Mouse (Mus musculus) erythroblast, embryonic 14.5 days (primary cell): ENCODE measurements around the gene Ap2a2. TPM values are rescaled to one million over a fixed set of nuclear protein-coding genes. Genes with fewer than 3 reads are reported as not detected.

Source experiments
- H3K27me3 ChIP-seq: 2 replicates; pipeline ENCODE4 v1.6.1; 2012; ENCODE audit warnings: inconsistent platforms; ENCODE audit not compliant: control insufficient read depth
- H3K36me3 ChIP-seq: 2 replicates; pipeline ENCODE4 v1.6.1; 2012; ENCODE audit warnings: mild to moderate bottlenecking, inconsistent platforms; ENCODE audit not compliant: control insufficient read depth
- H3K4me1 ChIP-seq: 2 replicates; pipeline ENCODE4 v1.6.1; 2012; ENCODE audit warnings: inconsistent platforms; ENCODE audit not compliant: control insufficient read depth
- H3K4me3 ChIP-seq: replicated peaks from 2 replicates; pipeline ENCODE3; 2012; ENCODE audit warnings: moderate library complexity, mild to moderate bottlenecking, inconsistent platforms
- H3K9me3 ChIP-seq: 2 replicates; pipeline ENCODE4 v1.6.1; 2012; ENCODE audit warnings: low read length, inconsistent platforms, mixed read lengths; ENCODE audit not compliant: control insufficient read depth
- GATA1 ChIP-seq: IDR thresholded peaks from 2 replicates; pipeline ENCODE4 v1.6.1; 2012; ENCODE audit warnings: low read length, inconsistent platforms, mixed read lengths
- TAL1 ChIP-seq: IDR thresholded peaks from 3 replicates; pipeline ENCODE4 v1.6.1; 2012; ENCODE audit warnings: low read length, inconsistent platforms, mixed read lengths
- polyA plus RNA-seq: library from polyadenylated mRNA; stranded (reverse); fragments of >175 nt; gene quantifications from 2 replicates; pipeline ENCODE4 v1.2.3, GENCODE M21; 2012

Ap2a2 gene
- polyA plus RNA-seq, 1 experiment, result 8.6 TPM

DNA sequence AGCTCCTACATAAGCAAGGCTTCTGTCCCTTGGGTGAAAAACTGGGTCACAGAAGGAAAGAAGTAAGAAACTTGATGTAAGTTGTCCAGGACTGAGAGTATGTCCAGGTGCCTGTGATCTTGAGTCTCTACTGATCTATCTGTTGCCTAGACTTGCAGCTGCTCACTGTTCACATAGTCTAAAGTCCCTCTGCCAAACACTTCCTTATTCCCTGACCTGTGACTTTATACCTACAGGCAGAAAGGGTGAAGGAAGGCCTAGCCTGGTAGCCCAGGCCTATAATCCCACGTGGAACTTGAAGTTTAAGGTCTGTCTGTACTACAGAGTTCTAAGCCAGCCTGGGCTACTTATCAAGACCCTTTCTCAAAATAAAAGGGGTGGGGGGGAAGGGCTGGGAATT, 26.4 kb upstream of the Ap2a2 start:
- Histone ChIP-seq H3K4me1 (peaks cover 39% of the 10 kb centered on the region), H3K9me3 (no peaks in the 10 kb centered on the region), H3K27me3 (no peaks in the 10 kb centered on the region), H3K36me3 (peaks cover 39% of the 10 kb centered on the region), H3K4me3 (no peak overlapping the region)
- no peak for TF ChIP-seq GATA1
- TF ChIP-seq TAL1, result no peak

DNA sequence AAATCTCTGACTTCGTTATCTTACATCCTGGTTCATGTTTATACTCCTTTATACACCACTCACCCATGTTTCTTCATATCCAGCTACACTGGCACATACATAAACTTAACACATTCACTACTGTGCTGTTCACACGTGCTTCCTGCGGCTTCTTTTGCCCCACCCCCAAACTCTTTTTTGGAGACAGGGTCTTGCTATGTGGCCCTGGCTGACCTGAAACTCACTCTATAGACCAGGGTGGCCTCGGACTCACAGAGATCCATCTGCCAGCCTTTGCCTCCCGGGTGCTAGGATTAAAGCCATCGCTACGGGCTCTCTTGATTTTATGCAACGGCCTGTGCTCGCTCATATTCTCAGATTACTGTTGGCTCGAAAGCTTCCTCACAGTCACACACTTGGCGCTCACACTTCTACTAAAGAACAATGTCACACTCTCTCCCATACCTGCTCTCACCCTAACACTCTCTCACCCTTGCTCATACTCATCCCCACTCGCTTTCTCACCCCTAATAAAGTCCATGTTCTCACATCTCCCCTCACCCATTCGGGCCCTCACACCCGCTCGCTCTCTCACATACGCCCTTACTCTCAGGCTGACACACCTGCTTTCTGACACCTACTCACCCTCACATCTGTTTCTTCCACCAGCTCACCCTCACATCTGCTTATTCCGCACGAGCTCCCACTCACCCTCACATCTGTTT, 23.0 kb upstream of the Ap2a2 start:
- Histone ChIP-seq H3K4me3 (peak overlapping the region; percentile 93), H3K27me3 (peaks cover 4% of the 10 kb centered on the region; the same call in 1 of the 2 replicates), H3K36me3 (peaks cover 19% of the 10 kb centered on the region), H3K9me3 (no peaks in the 10 kb centered on the region), H3K4me1 (peaks cover 50% of the 10 kb centered on the region)
- TF ChIP-seq GATA1, result no peak
- TF ChIP-seq TAL1, result no peak

DNA sequence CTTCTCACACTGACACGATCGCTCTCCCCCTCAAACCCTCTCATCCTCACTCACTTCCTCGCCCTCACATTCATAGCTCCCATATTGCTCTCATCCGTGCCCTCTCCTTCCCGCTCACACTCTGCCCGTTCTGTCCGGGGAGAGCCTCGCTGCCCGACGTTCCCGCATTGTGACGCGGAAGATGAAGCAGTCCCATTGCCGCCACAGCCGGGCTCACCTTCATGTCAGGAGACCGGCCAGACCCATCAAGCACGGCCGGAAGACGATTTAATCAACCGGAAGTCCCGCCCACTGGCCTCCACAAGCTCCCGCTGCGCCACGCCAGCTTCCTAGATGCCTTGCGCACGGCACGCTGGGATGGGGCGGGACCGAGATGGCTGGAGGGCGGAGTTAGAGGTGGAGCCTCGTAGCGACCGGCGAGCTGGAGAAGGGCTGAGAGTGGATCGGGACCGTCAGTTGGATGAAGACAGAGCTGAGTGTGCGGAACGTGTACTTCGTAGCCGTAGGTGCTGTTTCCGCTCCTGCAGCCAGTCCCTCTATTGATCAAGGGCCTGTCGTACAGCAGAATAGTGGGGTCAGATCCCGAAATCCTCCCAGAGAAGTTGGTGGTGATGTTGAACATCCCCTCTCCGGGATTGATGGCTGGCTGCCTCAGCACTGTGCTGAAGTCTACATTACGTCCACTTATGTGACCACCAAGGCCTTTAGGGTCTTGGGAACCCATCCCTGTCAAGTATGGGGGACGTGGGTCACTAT, 22.2 kb upstream of the Ap2a2 start, which contains the start of gene Chid1:
Chid1 (minus strand) TSS at position 302 of the 756 bp plus-strand sequence.
- peaks cover 43% of the 10 kb centered on the region for H3K4me1 ChIP-seq
- TF ChIP-seq TAL1 (no peak), GATA1 (no peak)
- peaks cover 18% of the 10 kb centered on the region for H3K36me3 ChIP-seq
- peaks cover 4% of the 10 kb centered on the region; the same call in 1 of the 2 replicates for H3K27me3 ChIP-seq
- H3K9me3 ChIP-seq, result no peaks in the 10 kb centered on the region
- H3K4me3 ChIP-seq, result peak within 1 kb of the TSS; percentile 93

DNA sequence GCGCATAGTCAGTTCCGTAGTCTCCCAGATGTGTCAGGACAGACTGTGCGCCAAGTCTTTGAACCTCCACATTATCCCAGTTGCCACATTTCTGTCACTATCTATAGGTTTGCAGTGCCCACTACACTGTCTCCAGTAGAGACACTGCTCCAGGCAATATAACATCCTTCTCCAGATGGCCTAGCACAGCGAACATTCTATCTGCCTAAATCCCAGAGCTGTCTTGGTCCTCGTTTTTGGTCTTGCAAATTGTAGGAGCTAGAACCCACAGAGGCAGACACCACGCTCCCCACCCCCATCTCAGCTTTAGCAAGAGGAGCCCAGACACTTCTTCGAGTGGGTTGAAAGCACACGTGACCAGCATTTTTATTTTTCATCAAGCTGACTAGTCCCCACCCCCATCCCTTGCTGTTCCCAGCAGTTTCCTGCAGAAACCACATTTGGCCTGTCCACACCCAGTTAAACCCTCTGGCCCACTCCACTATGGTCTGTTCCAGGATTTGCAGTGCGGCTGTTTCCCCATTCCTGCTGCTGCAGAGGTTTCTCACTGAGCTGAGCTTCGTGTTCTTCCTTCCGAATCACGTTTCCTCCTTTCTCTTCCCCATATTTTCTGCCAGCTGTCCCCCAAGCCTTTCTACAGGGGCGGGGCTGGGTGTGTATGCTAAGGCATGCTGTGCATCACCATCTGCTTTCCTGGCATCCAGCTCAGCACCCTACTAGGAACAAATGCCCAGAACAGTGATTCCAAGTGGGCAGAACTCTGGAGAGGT, 21.5 kb upstream of the Ap2a2 start:
- no peaks in the 10 kb centered on the region for H3K9me3 ChIP-seq
- peaks cover 4% of the 10 kb centered on the region; the same call in 1 of the 2 replicates for H3K27me3 ChIP-seq
- H3K36me3 ChIP-seq, result peaks cover 16% of the 10 kb centered on the region
- peak overlapping the region; percentile 93 for H3K4me3 ChIP-seq
- TF ChIP-seq TAL1 (no peak), GATA1 (no peak)
- peaks cover 41% of the 10 kb centered on the region for H3K4me1 ChIP-seq

DNA sequence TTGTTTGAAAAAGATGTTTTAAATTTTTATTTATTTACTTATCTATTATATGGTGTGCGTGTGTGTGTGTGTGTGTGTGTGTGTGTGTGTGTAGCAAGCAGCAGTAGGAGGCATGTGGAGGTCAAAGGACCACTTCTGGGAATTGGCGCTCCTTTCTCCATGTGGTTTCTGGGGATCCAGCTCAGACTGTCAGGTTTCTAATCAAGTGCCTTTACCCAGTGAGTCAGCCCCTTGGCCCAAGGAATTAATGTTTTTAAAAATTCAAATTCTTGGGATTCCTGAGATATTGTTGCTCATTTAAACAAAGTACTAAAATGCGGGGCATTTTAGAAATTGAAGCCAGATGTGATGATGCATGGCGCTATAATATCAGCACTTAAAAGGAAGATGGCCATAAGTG, 20.3 kb upstream of the Ap2a2 start:
- TF ChIP-seq TAL1, result no peak
- no peak for TF ChIP-seq GATA1

DNA sequence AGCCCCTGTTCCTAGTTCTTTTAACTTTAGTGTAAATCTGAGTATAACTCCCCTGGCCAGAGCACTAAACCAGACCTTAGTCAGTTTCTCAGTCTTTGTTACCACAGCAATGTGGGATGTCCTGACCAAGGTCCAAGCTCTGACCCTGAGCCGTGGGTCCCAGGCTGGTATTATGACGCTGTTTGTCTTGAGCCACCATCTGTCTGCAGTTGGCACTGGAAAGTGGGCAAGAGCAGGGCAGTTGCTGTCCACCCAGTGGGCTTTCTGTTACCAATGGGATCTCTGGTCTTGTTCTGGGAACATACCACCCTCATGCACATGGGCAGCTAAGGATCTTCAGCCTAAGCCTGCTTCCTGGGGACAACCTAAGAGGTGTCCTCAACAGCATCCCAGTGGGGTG, 19.4 kb upstream of the Ap2a2 start:
- H3K4me3 ChIP-seq, result no peak overlapping the region
- H3K36me3 ChIP-seq, result peaks cover 10% of the 10 kb centered on the region
- H3K27me3 ChIP-seq, result peaks cover 4% of the 10 kb centered on the region; the same call in 1 of the 2 replicates
- no peaks in the 10 kb centered on the region for H3K9me3 ChIP-seq
- TF ChIP-seq TAL1, result no peak
- TF ChIP-seq GATA1, result no peak
- peaks cover 41% of the 10 kb centered on the region for H3K4me1 ChIP-seq

More for the DNA sequence above, 20.3 kb upstream of the Ap2a2 start:
- H3K36me3 ChIP-seq, result peaks cover 11% of the 10 kb centered on the region
- H3K4me1 ChIP-seq, result peaks cover 41% of the 10 kb centered on the region
- no peaks in the 10 kb centered on the region for H3K9me3 ChIP-seq
- peaks cover 4% of the 10 kb centered on the region; the same call in 1 of the 2 replicates for H3K27me3 ChIP-seq
- H3K4me3 ChIP-seq, result no peak overlapping the region

DNA sequence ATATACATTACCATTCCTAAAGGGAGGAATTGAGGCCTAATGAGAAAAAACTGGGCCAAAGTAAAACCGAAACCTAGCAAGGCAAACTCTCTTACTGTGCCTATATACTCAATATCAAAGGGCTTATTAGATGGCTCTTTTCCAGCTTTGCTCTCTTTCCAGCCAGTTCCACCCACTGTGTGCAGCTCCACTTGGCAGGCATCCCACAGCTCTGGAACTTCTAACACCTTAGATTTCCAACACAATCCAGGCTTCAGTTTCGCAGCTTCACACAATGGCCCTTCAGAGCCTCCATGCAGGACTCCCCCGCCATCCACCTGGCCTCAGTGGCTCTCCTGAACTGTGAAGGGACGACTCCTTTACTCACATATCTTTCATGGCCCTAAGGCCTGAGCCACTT, 17.3 kb upstream of the Ap2a2 start:
- TF ChIP-seq GATA1 (no peak), TAL1 (no peak)
- H3K27me3 ChIP-seq, result peaks cover 4% of the 10 kb centered on the region; the same call in 1 of the 2 replicates
- no peaks in the 10 kb centered on the region for H3K36me3 ChIP-seq
- H3K4me1 ChIP-seq, result peaks cover 24% of the 10 kb centered on the region
- H3K4me3 ChIP-seq, result no peak overlapping the region
- H3K9me3 ChIP-seq, result no peaks in the 10 kb centered on the region

DNA sequence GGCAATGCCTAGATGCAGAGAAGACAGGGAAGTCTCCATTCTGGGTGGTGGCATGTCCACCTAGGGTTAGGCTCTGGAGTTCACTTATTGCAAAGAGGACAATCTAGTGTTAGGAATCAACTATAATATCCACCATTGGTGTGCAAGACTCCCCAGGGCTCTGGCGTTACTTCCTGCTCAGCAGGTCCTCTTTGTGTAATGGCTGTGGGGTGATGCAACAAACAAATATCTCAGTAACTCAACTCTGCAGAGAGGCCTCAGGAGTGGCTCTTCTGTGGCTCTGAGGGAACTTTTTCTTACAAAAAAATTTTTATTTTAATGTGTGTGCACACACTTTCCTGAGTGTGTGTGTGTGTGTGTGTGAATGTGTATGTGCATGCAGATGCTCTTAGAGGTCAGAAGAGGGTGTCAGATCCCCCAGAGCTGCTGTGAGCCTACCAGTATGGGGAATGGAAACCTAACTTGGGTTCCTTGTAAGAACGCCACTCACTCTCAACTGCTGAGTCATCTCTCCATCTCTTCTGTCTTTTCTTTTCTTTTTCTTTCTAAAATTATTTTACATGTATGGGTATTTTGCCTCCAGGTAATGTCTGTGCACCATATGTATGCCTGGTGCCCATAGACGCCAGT, 12.4 kb upstream of the Ap2a2 start:
- Histone ChIP-seq H3K27me3 (no peaks in the 10 kb centered on the region), H3K4me1 (peaks cover 19% of the 10 kb centered on the region), H3K9me3 (peaks cover 2% of the 10 kb centered on the region; the same call in 1 of the 2 replicates), H3K36me3 (no peaks in the 10 kb centered on the region), H3K4me3 (no peak overlapping the region)
- TF ChIP-seq TAL1 (no peak), GATA1 (no peak)
